Mouse (Mus musculus): Measurements from ENCODE around the gene Snai1. TPM values are rescaled to one million over a fixed set of nuclear protein-coding genes. Genes with fewer than 3 reads are reported as not detected.
A peak's percentile ranks its signal among the peaks of the same experiment; 100 is the strongest.

The Snai1 gene
- total and polyA plus RNA-seq, 3 experiments, result 0.19 to 0.74 TPM; not detected in 1

DNA sequence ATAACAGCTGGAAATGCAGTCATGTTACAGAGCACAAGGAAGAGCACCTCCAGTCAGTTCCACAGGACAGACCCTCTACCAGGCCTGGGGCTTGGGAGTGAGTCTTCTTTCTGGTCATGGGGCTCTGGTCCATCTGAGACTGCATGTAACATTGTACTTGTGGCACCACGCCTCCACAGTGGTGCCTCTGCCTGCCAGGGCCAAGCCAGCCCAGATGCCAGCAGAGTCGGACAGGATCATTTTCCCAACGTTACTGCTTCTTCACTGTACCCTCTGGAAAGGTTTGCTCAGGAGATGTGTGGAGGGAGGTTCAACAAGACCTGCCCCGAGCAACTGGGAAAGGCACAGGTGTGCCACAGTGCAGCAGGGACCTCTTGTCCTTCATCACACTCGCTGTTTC lies 22.3 kb upstream of the Snai1 start:
- H3K36me3 ChIP-seq (ENCODE audit: control insufficient read depth in 1 of 2, insufficient read depth in 2 of 2, low read length in 2 of 2), result peaks cover under 1 to 12% of the 10 kb centered on the region in 2 experiments; a peak in 3 of 4 replicates
- no peak overlapping the region for H3K9ac ChIP-seq (ENCODE audit: control insufficient read depth, low read depth, low read length, poor library complexity, severe bottlenecking)
- no peak overlapping the region for H3K4me3 ChIP-seq (ENCODE audit: control insufficient read depth in 1 of 2, insufficient read depth in 1 of 2, low read depth in 2 of 2, low read length in 2 of 2)
- TF ChIP-seq NELFE (IDR thresholded peaks at IDR 0.05; ENCODE audit: low read depth, low read length) (no peak), MAX (IDR thresholded peaks at IDR 0.05; ENCODE audit: low read length) (no peak), GATA1 (IDR thresholded peaks at IDR 0.05; ENCODE audit: low read depth, low read length) (no peak), ZMIZ1 (IDR thresholded peaks at IDR 0.05; ENCODE audit: low read depth, low read length) (no peak), POLR2A (IDR thresholded peaks at IDR 0.05; ENCODE audit: control insufficient read depth in 1 of 2, insufficient read depth in 1 of 2, low read depth in 1 of 2, low read length in 2 of 2, poor library complexity in 1 of 2) (no peak), ELF1 (IDR thresholded peaks at IDR 0.05; ENCODE audit: low read depth, low read length) (no peak), POLR2AphosphoS2 (IDR thresholded peaks at IDR 0.05; ENCODE audit: low read length) (no peak), MEF2A (IDR thresholded peaks at IDR 0.05; ENCODE audit: extremely low read depth, insufficient replicate concordance, low read depth, low read length, poor library complexity, severe bottlenecking) (no peak), UBTF (IDR thresholded peaks at IDR 0.05; ENCODE audit: borderline replicate concordance, insufficient read depth, low read depth, low read length) (no peak), E2F4 (IDR thresholded peaks at IDR 0.05; ENCODE audit: borderline replicate concordance, low read depth, low read length) (no peak)
- peaks cover 0 to 2% of the 10 kb centered on the region in 2 experiments; a peak in 1 of 4 replicates for H3K4me1 ChIP-seq (ENCODE audit: control insufficient read depth in 1 of 2, insufficient read depth in 2 of 2, low read length in 2 of 2)
- H3K27ac ChIP-seq (ENCODE audit: control insufficient read depth, low read depth, low read length), result no peak overlapping the region
- no peak for DNase-seq (ENCODE audit: low read depth, low spot score)
- no peaks in the 10 kb centered on the region for H3K9me3 ChIP-seq (replicated peaks; ENCODE audit: insufficient read depth, low read length)
- H3K79me2 ChIP-seq (ENCODE audit: control insufficient read depth, insufficient read depth, low read length, poor library complexity), result no peaks in the 10 kb centered on the region
- no peaks in the 10 kb centered on the region for H3K27me3 ChIP-seq (ENCODE audit: control insufficient read depth in 1 of 2, insufficient read depth in 2 of 2, low read length in 2 of 2)

DNA sequence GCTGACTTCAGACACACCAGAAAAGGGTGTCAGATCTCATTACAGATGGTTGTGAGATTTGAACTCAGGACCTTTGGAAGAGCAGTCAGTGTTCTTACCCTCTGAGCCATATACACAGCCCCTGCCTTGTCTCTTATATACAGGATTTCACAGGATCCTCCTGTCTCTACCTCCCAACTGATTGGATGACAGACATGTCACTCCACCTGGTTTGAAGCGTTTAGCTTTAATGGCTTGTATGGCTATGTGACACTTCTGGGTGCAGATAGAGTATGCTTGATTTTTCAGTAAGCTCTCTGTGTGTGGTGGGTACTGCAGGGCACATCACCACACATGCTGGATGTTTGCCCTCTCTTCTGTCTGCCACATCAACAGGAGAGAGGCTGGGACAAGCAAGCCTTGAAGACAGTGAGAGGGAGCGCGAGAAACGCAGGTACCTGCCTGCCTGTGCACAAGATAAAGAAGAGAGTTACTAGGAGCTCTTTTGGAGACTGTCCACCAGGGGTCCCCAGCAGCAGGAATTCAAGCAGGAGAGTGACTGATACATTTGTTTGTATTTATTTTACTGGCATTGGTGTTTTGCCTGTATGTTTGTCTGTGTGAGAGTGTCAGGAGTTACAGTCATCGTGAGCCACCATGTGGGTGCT lies 18.3 kb upstream of the Snai1 start:
- no peaks in the 10 kb centered on the region for H3K79me2 ChIP-seq (ENCODE audit: control insufficient read depth, insufficient read depth, low read length, poor library complexity)
- H3K27ac ChIP-seq (ENCODE audit: control insufficient read depth, low read depth, low read length), result no peak overlapping the region
- H3K4me3 ChIP-seq (ENCODE audit: control insufficient read depth in 1 of 2, insufficient read depth in 1 of 2, low read depth in 2 of 2, low read length in 2 of 2), result no peak overlapping the region
- 0 out of 2 replicates have a peak, but pooled peaks have one; percentile 3 for TF ChIP-seq ZC3H11A (IDR thresholded peaks at IDR 0.05; ENCODE audit: low read depth, low read length)
- TF ChIP-seq POLR2A (IDR thresholded peaks at IDR 0.05; ENCODE audit: control insufficient read depth in 1 of 2, insufficient read depth in 1 of 2, low read depth in 1 of 2, low read length in 2 of 2, poor library complexity in 1 of 2), result no peak
- peak; percentile 27 for TF ChIP-seq RAD21 (IDR thresholded peaks at IDR 0.05; ENCODE audit: low read depth, low read length)
- TF ChIP-seq POLR2AphosphoS2 (IDR thresholded peaks at IDR 0.05; ENCODE audit: low read length), result no peak
- TF ChIP-seq SMC3 (IDR thresholded peaks at IDR 0.05; ENCODE audit: low read depth, low read length), result peak; percentile 55
- peak; percentile 61 to 65 (median 63) for TF ChIP-seq CTCF (IDR thresholded peaks at IDR 0.05 in 2 of 3, conservative IDR thresholded peaks at IDR 0.05 in 1 of 3; ENCODE audit: control insufficient read depth in 1 of 3, insufficient read depth in 1 of 3, low read depth in 2 of 3, low read length in 3 of 3, poor library complexity in 1 of 3, severe bottlenecking in 1 of 3)
- no peaks in the 10 kb centered on the region for H3K4me1 ChIP-seq (ENCODE audit: control insufficient read depth in 1 of 2, insufficient read depth in 2 of 2, low read length in 2 of 2)
- no peaks in the 10 kb centered on the region; a peak in 1 of 4 replicates for H3K36me3 ChIP-seq (ENCODE audit: control insufficient read depth in 1 of 2, insufficient read depth in 2 of 2, low read length in 2 of 2)
- no peaks in the 10 kb centered on the region for H3K27me3 ChIP-seq (ENCODE audit: control insufficient read depth in 1 of 2, insufficient read depth in 2 of 2, low read length in 2 of 2)
- no peak overlapping the region for H3K9ac ChIP-seq (ENCODE audit: control insufficient read depth, low read depth, low read length, poor library complexity, severe bottlenecking)
- peak; percentile 58 for DNase-seq (ENCODE audit: low read depth, low spot score)
- no peaks in the 10 kb centered on the region for H3K9me3 ChIP-seq (replicated peaks; ENCODE audit: insufficient read depth, low read length)
